In genomic region chrX:73570871-73571270, GRCm38 (mm10) we compare ENCODE assay signal across 7 mouse cellular contexts.
A peak's percentile ranks its signal among the peaks of the same experiment; 100 is the strongest.
DNase-seq lines count a peak whose midpoint lies in the region; TF ChIP-seq lines count a peak whose summit lies in the region.

No protein-coding gene starts in this region.

- H3K4me1 ChIP-seq in CH12.LX (ENCODE audit: control insufficient read depth in 1 of 2, insufficient read depth in 2 of 2), result peaks cover 4 to 8% of the 10 kb centered on the region in 2 experiments; a peak in 3 of 4 replicates

- DNase-seq in CH12.LX (ENCODE audit: extremely low read depth) (peak; percentile 48), R1 (ENCODE audit: low read depth, low spot score) (peak; percentile 61)
- peak; percentile 33 to 63 for DNase-seq in cerebellum, postnatal 4 days (ENCODE audit: low spot score in 2 of 2)
- DNase-seq in gastrocnemius, postnatal 14 days, result peak; percentile 54
- peak; percentile 52 to 78 for DNase-seq in layer of hippocampus, postnatal 14 days (ENCODE audit: low spot score in 2 of 2)
- peak; percentile 63 for DNase-seq in mesoderm, embryonic 11.5 days (ENCODE audit: low read depth, low spot score)
- DNase-seq in spleen, adult 12 weeks (ENCODE audit: low spot score), result peak; percentile 33

- H3K9ac ChIP-seq in CH12.LX (ENCODE audit: insufficient read depth, low read depth), result no peak overlapping the region

- H3K27me3 ChIP-seq in CH12.LX (replicated peaks), result no peaks in the 10 kb centered on the region

- TF ChIP-seq CTCF in CH12.LX (conservative IDR thresholded peaks at IDR 0.05 in 1 of 2, IDR thresholded peaks at IDR 0.05 in 1 of 2; ENCODE audit: low read depth in 2 of 2, low read length in 2 of 2), result peak; percentile 55 to 74

- intact Hi-C loops in gastrocnemius, postnatal 14 days (cut with DNase I; ENCODE audit: low total_unique reads), result loop anchor here (5.0 kb wide), 1 partner anchor 86 kb away; no protein-coding TSS in a partner anchor

- H3K36me3 ChIP-seq in CH12.LX (replicated peaks in 1 of 2; ENCODE audit: control insufficient read depth in 1 of 2, insufficient read depth in 1 of 2, low read length in 1 of 2), result no peaks in the 10 kb centered on the region

- no peak overlapping the region for H3K4me2 ChIP-seq in CH12.LX (ENCODE audit: insufficient read depth, low read depth, poor library complexity, severe bottlenecking)

- TF ChIP-seq EP300 in CH12.LX (IDR thresholded peaks at IDR 0.05; ENCODE audit: low read length), result no peak

- dilution Hi-C loops in CH12.LX (cut with MboI; ENCODE audit: extremely low pct_ligation_motif_present, extremely low pct_unique_long_range_greater_than_20kb, low sequenced_read_pairs), result no loop called here

- no peaks in the 10 kb centered on the region for H3K9me3 ChIP-seq in CH12.LX (replicated peaks; ENCODE audit: low read length)

- no peak for TF ChIP-seq POLR2A in CH12.LX (IDR thresholded peaks at IDR 0.05; ENCODE audit: low read depth, low read length)

- H3K27ac ChIP-seq in CH12.LX (ENCODE audit: insufficient read depth, low read depth), result no peak overlapping the region

- H3K79me2 ChIP-seq in CH12.LX (replicated peaks; ENCODE audit: control insufficient read depth, extremely low read depth, insufficient read depth, poor library complexity, severe bottlenecking), result no peaks in the 10 kb centered on the region

- H3K4me3 ChIP-seq in CH12.LX (replicated peaks in 1 of 3; ENCODE audit: low read depth in 2 of 3, low read length in 2 of 3, poor library complexity in 1 of 3), result no peak overlapping the region

- in situ Hi-C loops in CH12.LX (cut with MboI; ENCODE audit: low pct_ligation_motif_present, low pct_unique_long_range_greater_than_20kb, low sequenced_read_pairs), result no loop called here

- peak; percentile 55 for TF ChIP-seq RAD21 in CH12.LX (IDR thresholded peaks at IDR 0.05; ENCODE audit: low read depth, low read length)

TF ChIP-seq in CH12.LX, 34 proteins besides CTCF, POLR2A, EP300 and RAD21:
- no peak for TF ChIP-seq GABPA (IDR thresholded peaks at IDR 0.05; ENCODE audit: insufficient replicate concordance, low read depth, low read length)
- peak; percentile 67 for TF ChIP-seq SMC3 (IDR thresholded peaks at IDR 0.05; ENCODE audit: low read depth, low read length)
